10 mouse cellular contexts compared by ENCODE assay signal in genomic region chr3:95734092-95734702, GRCm38 (mm10). TPM values are rescaled to one million over a fixed set of nuclear protein-coding genes. Genes with fewer than 3 reads are reported as not detected.
A peak's percentile ranks its signal among the peaks of the same experiment; 100 is the strongest.
DNase-seq lines count a peak whose midpoint lies in the region; ATAC-seq and TF ChIP-seq lines count a peak whose summit lies in the region.
"Had no signal": no experiment of that assay in that cellular context is flagged by ENCODE, and none has a peak within 500 bp of the region (broad histone marks: within the 10 kb centered on the region; RNA-seq: fewer than 3 reads in every experiment).

No protein-coding gene starts in this region.

- no peak overlapping the region for H3K9ac ChIP-seq in intestine, embryonic 15.5 days
- 0 out of 2 replicates have a peak overlapping the region, but pooled peaks have one; percentile 18 for H3K9ac ChIP-seq in stomach, postnatal 0 days (ENCODE audit: low read length)
- H3K9ac ChIP-seq in hindbrain, embryonic 13.5 days: no peak overlapping the region
- H3K9ac ChIP-seq: forebrain, embryonic 15.5 days had no signal

- WGBS in intestine, embryonic 15.5 days: 69% methylated on average over 13 of the region's 13 CpGs
- 44% methylated on average over 13 of the region's 13 CpGs for WGBS in stomach, postnatal 0 days
- WGBS in hindbrain, embryonic 13.5 days: 85% methylated on average over 13 of the region's 13 CpGs

- no peak for TF ChIP-seq EP300 in stomach, postnatal 0 days (optimal IDR thresholded peaks at IDR 0.05)

- no peak for ATAC-seq in intestine, embryonic 15.5 days
- ATAC-seq in stomach, postnatal 0 days (ENCODE audit: low FRiP score, low TSS enrichment): peak; percentile 45; the same call in 1 of the 2 replicates
- no peak for ATAC-seq in hindbrain, embryonic 13.5 days (ENCODE audit: low FRiP score)
- no peak for ATAC-seq in megakaryocyte progenitor cell, adult 5-6 weeks (replicated peaks; ENCODE audit: poor library complexity)
- ATAC-seq: forebrain, embryonic 15.5 days had no signal

- DNase-seq in urinary bladder, postnatal 25 days (ENCODE audit: low spot score): peak; percentile 54
- DNase-seq in urinary bladder, postnatal 10 days (ENCODE audit: low spot score): no peak
- peak; percentile 79 to 80 for DNase-seq in adrenal gland, postnatal 36 days
- no peak for DNase-seq in stomach, postnatal 0 days (ENCODE audit: low spot score)
- no peak for DNase-seq in yolk sac, embryonic 10.5 days (ENCODE audit: low spot score)
- DNase-seq: retina, postnatal 1 day had no signal

- H3K9me3 ChIP-seq in intestine, embryonic 15.5 days: no peaks in the 10 kb centered on the region
- no peaks in the 10 kb centered on the region for H3K9me3 ChIP-seq in stomach, postnatal 0 days (ENCODE audit: control insufficient read depth, low read length)
- no peaks in the 10 kb centered on the region for H3K9me3 ChIP-seq in hindbrain, embryonic 13.5 days
- H3K9me3 ChIP-seq: forebrain, embryonic 15.5 days had no signal

- 0 out of 2 replicates have a peak, but pooled peaks cover 7% of the 10 kb centered on the region for H3K36me3 ChIP-seq in intestine, embryonic 15.5 days
- 0 out of 2 replicates have a peak, but pooled peaks cover 3% of the 10 kb centered on the region for H3K36me3 ChIP-seq in stomach, postnatal 0 days (ENCODE audit: control insufficient read depth, insufficient read depth, low read length)
- H3K36me3 ChIP-seq in hindbrain, embryonic 13.5 days: peaks cover 43% of the 10 kb centered on the region

- peaks cover 8% of the 10 kb centered on the region for H3K4me1 ChIP-seq in intestine, embryonic 15.5 days (replicated peaks)
- H3K4me1 ChIP-seq in stomach, postnatal 0 days (replicated peaks; ENCODE audit: control insufficient read depth, insufficient read depth): peaks cover 3% of the 10 kb centered on the region; the same call in 1 of the 2 replicates
- H3K4me1 ChIP-seq in hindbrain, embryonic 13.5 days (replicated peaks): no peaks in the 10 kb centered on the region
- H3K4me1 ChIP-seq: forebrain, embryonic 15.5 days had no signal

- no peaks in the 10 kb centered on the region for H3K27me3 ChIP-seq in intestine, embryonic 15.5 days (replicated peaks)
- H3K27me3 ChIP-seq in stomach, postnatal 0 days (ENCODE audit: control insufficient read depth, insufficient read depth, low read length): no peaks in the 10 kb centered on the region
- no peaks in the 10 kb centered on the region for H3K27me3 ChIP-seq in hindbrain, embryonic 13.5 days
- H3K27me3 ChIP-seq: forebrain, embryonic 15.5 days had no signal

- no peak overlapping the region for H3K4me2 ChIP-seq in intestine, embryonic 15.5 days (replicated peaks)
- no peak overlapping the region for H3K4me2 ChIP-seq in stomach, postnatal 0 days (replicated peaks; ENCODE audit: low read depth)
- no peak overlapping the region for H3K4me2 ChIP-seq in hindbrain, embryonic 13.5 days
- H3K4me2 ChIP-seq: forebrain, embryonic 15.5 days had no signal

- no peak for TF ChIP-seq CTCF in stomach, postnatal 0 days (IDR thresholded peaks at IDR 0.05; ENCODE audit: low read depth)

- peak overlapping the region; percentile 23; the same call in 1 of the 2 replicates for H3K27ac ChIP-seq in intestine, embryonic 15.5 days
- peak overlapping the region; percentile 81 for H3K27ac ChIP-seq in stomach, postnatal 0 days (replicated peaks)
- no peak overlapping the region for H3K27ac ChIP-seq in hindbrain, embryonic 13.5 days
- H3K27ac ChIP-seq: forebrain, embryonic 15.5 days had no signal

- H3K4me3 ChIP-seq in intestine, embryonic 15.5 days (replicated peaks): no peak overlapping the region
- no peak overlapping the region for H3K4me3 ChIP-seq in stomach, postnatal 0 days (ENCODE audit: low read depth, low read length)
- no peak overlapping the region for H3K4me3 ChIP-seq in hindbrain, embryonic 13.5 days
- H3K4me3 ChIP-seq: forebrain, embryonic 15.5 days had no signal

RNA-seq across cellular contexts. Expression of gene Ecm1, which starts 5.2 kb away (rescaled TPM):
- total RNA-seq in adrenal gland, postnatal 36 days (2021): 100 to 1,000 TPM; 428 to 676 TPM
- polyA plus RNA-seq in intestine, embryonic 15.5 days (2015; fragmentation: Nextera tagmentation; extraction: Ambion mirVana): 20.2 and 20.9 TPM in 2 replicates
- 254 and 328 TPM in 2 replicates for polyA plus RNA-seq in stomach, postnatal 0 days (2015; fragmentation: Nextera tagmentation; extraction: Ambion mirVana)
- 12.9 and 13.4 TPM in 2 replicates for polyA plus RNA-seq in hindbrain, embryonic 13.5 days (2015; fragmentation: Nextera tagmentation; extraction: Ambion mirVana)
- 3.9 and 5.4 TPM in 2 replicates for total RNA-seq in megakaryocyte progenitor cell, adult 5-6 weeks (2015)
- 0.37 and 1.8 TPM in 2 replicates for total RNA-seq in megakaryocyte progenitor cell, adult 5-6 weeks (2017)

RNA-seq across cellular contexts. Expression of gene Tars2, which starts 25.8 kb away (rescaled TPM):
- total RNA-seq in adrenal gland, postnatal 36 days (2021): 10 to 100 TPM; 49.3 to 54.1 TPM
- polyA plus RNA-seq in intestine, embryonic 15.5 days (2015; fragmentation: Nextera tagmentation; extraction: Ambion mirVana): 54.4 and 54.5 TPM in 2 replicates
- 22.4 and 24.4 TPM in 2 replicates for polyA plus RNA-seq in stomach, postnatal 0 days (2015; fragmentation: Nextera tagmentation; extraction: Ambion mirVana)
- 41.0 and 44.9 TPM in 2 replicates for polyA plus RNA-seq in hindbrain, embryonic 13.5 days (2015; fragmentation: Nextera tagmentation; extraction: Ambion mirVana)
- 27.8 and 29.9 TPM in 2 replicates for total RNA-seq in megakaryocyte progenitor cell, adult 5-6 weeks (2015)
- 47.3 and 52.2 TPM in 2 replicates for total RNA-seq in megakaryocyte progenitor cell, adult 5-6 weeks (2017)

RNA-seq across cellular contexts. Expression of gene Adamtsl4, which starts 46.5 kb away (rescaled TPM):
- 10 to 100 TPM in 1 of 2 experiments, 1 to 10 TPM in 1; 6.5 to 11.1 TPM for total RNA-seq in adrenal gland, postnatal 36 days (2021)
- 2.3 and 3.0 TPM in 2 replicates for polyA plus RNA-seq in intestine, embryonic 15.5 days (2015; fragmentation: Nextera tagmentation; extraction: Ambion mirVana)
- polyA plus RNA-seq in stomach, postnatal 0 days (2015; fragmentation: Nextera tagmentation; extraction: Ambion mirVana): 9.4 and 10.4 TPM in 2 replicates
- polyA plus RNA-seq in hindbrain, embryonic 13.5 days (2015; fragmentation: Nextera tagmentation; extraction: Ambion mirVana): 0.98 and 1.0 TPM in 2 replicates
- 0.17 and 1.4 TPM in 2 replicates for total RNA-seq in megakaryocyte progenitor cell, adult 5-6 weeks (2015)
- 0.33 TPM in 1 of 2 replicates, not detected in the other for total RNA-seq in megakaryocyte progenitor cell, adult 5-6 weeks (2017)

Comparison
In these comparisons a context has a peak if more than half of its experiments do, and no peak if none do; other contexts are left out.
1. DNase-seq: peak in urinary bladder, postnatal 25 days (single experiment) and adrenal gland, postnatal 36 days (2 of 2); none in urinary bladder, postnatal 10 days (single experiment), stomach, postnatal 0 days (single experiment) and yolk sac, embryonic 10.5 days (single experiment).
2. RNA of gene Ecm1, which starts 5.2 kb away (polyA plus RNA-seq): 254 to 328 TPM in stomach, postnatal 0 days; 20.2 to 20.9 TPM in intestine, embryonic 15.5 days and 12.9 to 13.4 TPM in hindbrain, embryonic 13.5 days; every median in the first group is over 10 times any median in the second.